Mouse (Mus musculus): ENCODE results near the gene Rsrp1.
"Not testable (repeated sequence)": the region's sequence is repeated elsewhere in the genome, so short reads cannot be mapped to it uniquely, and the experiment has no call there.

DNA sequence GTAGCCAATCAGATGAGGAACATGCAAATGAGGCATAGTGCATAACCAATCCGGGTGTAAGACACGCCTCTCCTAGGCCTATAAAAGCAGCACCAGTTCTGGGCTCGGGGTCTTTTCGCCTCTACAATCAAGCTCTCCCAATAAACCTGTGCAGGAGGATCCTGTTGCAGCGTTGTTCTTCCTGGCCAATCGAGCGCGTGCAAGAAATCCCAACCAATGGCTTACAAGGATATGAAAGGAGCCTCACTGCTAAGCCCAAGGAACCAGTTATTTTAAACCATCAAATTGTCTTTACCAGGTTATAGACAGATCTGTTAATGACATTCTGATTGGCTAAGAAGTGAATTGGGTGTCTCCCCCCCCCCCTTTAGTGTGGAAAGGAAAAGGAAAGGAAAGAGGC is 12.0 kb upstream of the Rsrp1 start:
- TF ChIP-seq CTCF (IDR thresholded peaks at IDR 0.05; ENCODE audit: insufficient read depth, low read length); POLR2A (IDR thresholded peaks at IDR 0.05; ENCODE audit: borderline replicate concordance, extremely low read depth, low read depth, low read length): not testable (repeated sequence)

Data from lung, adult 2 months (tissue).